ENCODE assay signal across 14 mouse cellular contexts in genomic region chr10:3281047-3281446, GRCm38 (mm10). TPM values are rescaled to one million over a fixed set of nuclear protein-coding genes. Genes with fewer than 3 reads are reported as not detected.
A peak's percentile ranks its signal among the peaks of the same experiment; 100 is the strongest.
DNase-seq lines count a peak whose midpoint lies in the region; ATAC-seq and TF ChIP-seq lines count a peak whose summit lies in the region.
"Had no signal": no experiment of that assay in that cellular context is flagged by ENCODE, and none has a peak within 500 bp of the region (broad histone marks: within the 10 kb centered on the region; RNA-seq: fewer than 3 reads in every experiment).

No protein-coding gene starts in this region.

- CTCF ChIA-PET in Patski (lab: Charles Lee), result interaction anchor here (0.7 kb wide), 1 partner anchor 14 kb away, joined by 3 read pairs; no protein-coding TSS in a partner anchor

- H3K27ac ChIP-seq in kidney, embryonic 16.5 days (ENCODE audit: low read length), result no peak overlapping the region
- no peak overlapping the region for H3K27ac ChIP-seq in forebrain, embryonic 14.5 days (ENCODE audit: low read depth, low read length)
- H3K27ac ChIP-seq in midbrain, embryonic 13.5 days, result no peak overlapping the region
- H3K27ac ChIP-seq: liver, embryonic 15.5 days; midbrain, embryonic 15.5 days had no signal

- H3K4me2 ChIP-seq in kidney, embryonic 16.5 days (replicated peaks; ENCODE audit: low read depth, low read length), result no peak overlapping the region
- H3K4me2 ChIP-seq in forebrain, embryonic 14.5 days (ENCODE audit: low read length), result no peak overlapping the region
- H3K4me2 ChIP-seq in midbrain, embryonic 13.5 days (replicated peaks), result no peak overlapping the region
- H3K4me2 ChIP-seq: liver, embryonic 15.5 days; midbrain, embryonic 15.5 days had no signal

- DNase-seq in kidney, adult 9 months, result peak; percentile 9
- DNase-seq in Patski (ENCODE audit: low read depth, low spot score), result peak; percentile 44
- peak; percentile 7 for DNase-seq in lung, postnatal 10 days
- DNase-seq in forebrain, embryonic 14.5 days (ENCODE audit: low spot score), result no peak
- DNase-seq: gastrocnemius, postnatal 10 days; heart, postnatal 4 days; kidney, postnatal 4 days; right cerebral cortex, postnatal 4 days had no signal

- 89% methylated on average over 2 of the region's 2 CpGs for WGBS in kidney, embryonic 16.5 days
- WGBS in forebrain, embryonic 14.5 days, result 84% methylated on average over 2 of the region's 2 CpGs
- WGBS in midbrain, embryonic 13.5 days, result 88% methylated on average over 2 of the region's 2 CpGs

- H3K79me3 ChIP-seq in C2C12 (ENCODE audit: low read depth), result no peaks in the 10 kb centered on the region

- no peaks in the 10 kb centered on the region for H3K27me3 ChIP-seq in kidney, embryonic 16.5 days (ENCODE audit: insufficient read depth, low read length)
- H3K27me3 ChIP-seq in C2C12 (ENCODE audit: control insufficient read depth, insufficient read depth, insufficient read length), result no peaks in the 10 kb centered on the region
- H3K27me3 ChIP-seq in Patski, result no peaks in the 10 kb centered on the region
- no peaks in the 10 kb centered on the region for H3K27me3 ChIP-seq in forebrain, embryonic 14.5 days (replicated peaks; ENCODE audit: control insufficient read depth, insufficient read depth, low read length)
- H3K27me3 ChIP-seq in midbrain, embryonic 13.5 days, result no peaks in the 10 kb centered on the region
- H3K27me3 ChIP-seq: liver, embryonic 15.5 days; midbrain, embryonic 15.5 days had no signal

- in situ Hi-C loops in Patski (cut with MboI; ENCODE audit: low pct_unique_long_range_greater_than_20kb), result no loop called here

- H3K79me2 ChIP-seq in C2C12 (ENCODE audit: control insufficient read depth, insufficient read depth), result no peaks in the 10 kb centered on the region

- POLR2A ChIA-PET in Patski (lab: Charles Lee), result interaction anchor here (0.7 kb wide), 1 partner anchor 32 kb away, joined by 3 read pairs; no protein-coding TSS in a partner anchor

- no peaks in the 10 kb centered on the region for H3K9me3 ChIP-seq in kidney, embryonic 16.5 days (ENCODE audit: low read length)
- no peaks in the 10 kb centered on the region for H3K9me3 ChIP-seq in forebrain, embryonic 14.5 days (replicated peaks; ENCODE audit: control insufficient read depth, low read length)
- no peaks in the 10 kb centered on the region for H3K9me3 ChIP-seq in midbrain, embryonic 13.5 days
- H3K9me3 ChIP-seq: liver, embryonic 15.5 days; midbrain, embryonic 15.5 days had no signal

- H3ac ChIP-seq in C2C12 (ENCODE audit: control insufficient read depth, insufficient read length, low read depth), result no peak overlapping the region

- TF ChIP-seq CTCF in C2C12 (IDR thresholded peaks at IDR 0.05; ENCODE audit: control insufficient read depth, insufficient read depth, insufficient read length) (no peak), Patski (IDR thresholded peaks at IDR 0.05) (no peak)

- no peak overlapping the region for H3K4me3 ChIP-seq in kidney, embryonic 16.5 days (ENCODE audit: low read length)
- no peak overlapping the region for H3K4me3 ChIP-seq in C2C12 (ENCODE audit: insufficient read depth, poor library complexity, severe bottlenecking)
- no peak overlapping the region for H3K4me3 ChIP-seq in forebrain, embryonic 14.5 days (ENCODE audit: low read depth, low read length)
- no peak overlapping the region for H3K4me3 ChIP-seq in midbrain, embryonic 13.5 days (replicated peaks)
- H3K4me3 ChIP-seq: liver, embryonic 15.5 days; midbrain, embryonic 15.5 days had no signal

- no peaks in the 10 kb centered on the region for H3K4me1 ChIP-seq in kidney, embryonic 16.5 days (ENCODE audit: insufficient read depth, low read length)
- no peaks in the 10 kb centered on the region for H3K4me1 ChIP-seq in forebrain, embryonic 14.5 days (ENCODE audit: control insufficient read depth, insufficient read depth, low read length)
- no peaks in the 10 kb centered on the region for H3K4me1 ChIP-seq in midbrain, embryonic 13.5 days (replicated peaks)
- H3K4me1 ChIP-seq: liver, embryonic 15.5 days; midbrain, embryonic 15.5 days had no signal

- ATAC-seq in kidney, embryonic 16.5 days (ENCODE audit: low FRiP score, low TSS enrichment), result no peak
- peak; percentile 90 for ATAC-seq in Patski
- no peak for ATAC-seq in forebrain, embryonic 14.5 days
- ATAC-seq in midbrain, embryonic 13.5 days, result no peak
- ATAC-seq: midbrain, embryonic 15.5 days had no signal

- no peak overlapping the region for H3K9ac ChIP-seq in kidney, embryonic 16.5 days (replicated peaks; ENCODE audit: low read length)
- H3K9ac ChIP-seq in forebrain, embryonic 14.5 days (ENCODE audit: low read length), result no peak overlapping the region
- H3K9ac ChIP-seq in midbrain, embryonic 13.5 days (replicated peaks), result no peak overlapping the region
- H3K9ac ChIP-seq: liver, embryonic 15.5 days; midbrain, embryonic 15.5 days had no signal

- H3K36me3 ChIP-seq in kidney, embryonic 16.5 days (ENCODE audit: insufficient read depth, low read length), result no peaks in the 10 kb centered on the region
- H3K36me3 ChIP-seq in C2C12 (ENCODE audit: control insufficient read depth, insufficient read depth), result no peaks in the 10 kb centered on the region
- H3K36me3 ChIP-seq in forebrain, embryonic 14.5 days (ENCODE audit: control insufficient read depth, insufficient read depth, low read length), result no peaks in the 10 kb centered on the region
- H3K36me3 ChIP-seq in midbrain, embryonic 13.5 days, result no peaks in the 10 kb centered on the region
- H3K36me3 ChIP-seq: liver, embryonic 15.5 days; midbrain, embryonic 15.5 days had no signal

TF ChIP-seq in C2C12, 6 proteins besides CTCF, POLR2A, EP300 and RAD21:
- TF ChIP-seq MYOG (IDR thresholded peaks at IDR 0.05; ENCODE audit: control insufficient read depth, extremely low read depth, insufficient read length) (no peak), MAX (IDR thresholded peaks at IDR 0.05) (no peak), USF1 (IDR thresholded peaks at IDR 0.05; ENCODE audit: low read depth) (peak; percentile 59), CEBPB (IDR thresholded peaks at IDR 0.05; ENCODE audit: low read depth) (no peak), MYOD1 (IDR thresholded peaks at IDR 0.05; ENCODE audit: control insufficient read depth, insufficient read length, low read depth) (peak; percentile 50), FOSL1 (IDR thresholded peaks at IDR 0.05; ENCODE audit: insufficient read depth, low read length, poor library complexity, severe bottlenecking) (no peak)

RNA-seq across cellular contexts. Expression of gene H60c, which starts 13.5 kb away (rescaled TPM):
- polyA plus RNA-seq in kidney, embryonic 16.5 days (2015; fragmentation: Nextera tagmentation; extraction: Ambion mirVana), result 0.14 TPM in 1 of 2 replicates, not detected in the other
- polyA plus RNA-seq in C2C12 (2012; fragmentation: generic; extraction: Trizol) (not detected), Patski (2021) (0.19 TPM)
- not detected in 2 replicates for polyA plus RNA-seq in forebrain, embryonic 14.5 days (2014; fragmentation: Nextera tagmentation; extraction: Ambion mirVana)
- polyA plus RNA-seq in midbrain, embryonic 13.5 days (2015; fragmentation: Nextera tagmentation; extraction: Ambion mirVana), result not detected in 2 replicates
- polyA plus RNA-seq: cortical plate, adult 2 months; liver, embryonic 15.5 days; midbrain, embryonic 15.5 days had no signal
